Mouse (Mus musculus) neural tube, embryonic 14.5 days (tissue): ENCODE results near the gene Gm9913. TPM values are rescaled to one million over a fixed set of nuclear protein-coding genes. Genes with fewer than 3 reads are reported as not detected.

ENCODE experiments used
- polyA plus RNA-seq: library from polyadenylated mRNA; unstranded; fragments of >200 nt; fragmentation: Nextera tagmentation; extraction: Ambion mirVana; gene quantifications from 2 replicates; pipeline ENCODE4 v1.2.1, GENCODE M21; 2014

Gene Gm9913
- polyA plus RNA-seq, 1 experiment from 2014 or later: 0.11 TPM

Other genes with a start within 250 kb of the Gm9913 start
- gene Fbn1, start 2.9 kb downstream of the Gm9913 start, polyA plus RNA-seq: 1.8 and 6.0 TPM in 2 replicates
- gene Cep152, start 120.0 kb downstream of the Gm9913 start, polyA plus RNA-seq: 3.0 and 3.1 TPM in 2 replicates
- 524 and 526 TPM in 2 replicates for gene Eid1, start 168.0 kb downstream of the Gm9913 start, polyA plus RNA-seq
- 3.1 and 4.6 TPM in 2 replicates for gene Shc4, start 219.1 kb downstream of the Gm9913 start, polyA plus RNA-seq